Mouse (Mus musculus): ENCODE measurements around the gene Ccm2. TPM values are rescaled to one million over a fixed set of nuclear protein-coding genes. Genes with fewer than 3 reads are reported as not detected.
"Not testable (repeated sequence)": the region's sequence is repeated elsewhere in the genome, so short reads cannot be mapped to it uniquely, and the experiment has no call there.

Ccm2 gene
- polyA plus RNA-seq, 1 experiment from 2014 or later = 125 TPM

- Histone ChIP-seq H3K27ac (no peak overlapping the region), H3K9me3 (replicated peaks) (no peaks in the 10 kb centered on the region), H3K36me3 (peaks cover 37% of the 10 kb centered on the region), H3K4me1 (peaks cover 3% of the 10 kb centered on the region), H3K4me3 (no peak overlapping the region), H3K27me3 (ENCODE audit: low read depth, poor library complexity, severe bottlenecking) (no peaks in the 10 kb centered on the region)
- no peak for DNase-seq (ENCODE audit: low spot score)
- 90% methylated on average over 8 of the region's 8 CpGs for WGBS
These were observed 22.4 kb upstream of the Ccm2 start for GRCm38 (mm10) chr11:6524165-6524879.

DNA sequence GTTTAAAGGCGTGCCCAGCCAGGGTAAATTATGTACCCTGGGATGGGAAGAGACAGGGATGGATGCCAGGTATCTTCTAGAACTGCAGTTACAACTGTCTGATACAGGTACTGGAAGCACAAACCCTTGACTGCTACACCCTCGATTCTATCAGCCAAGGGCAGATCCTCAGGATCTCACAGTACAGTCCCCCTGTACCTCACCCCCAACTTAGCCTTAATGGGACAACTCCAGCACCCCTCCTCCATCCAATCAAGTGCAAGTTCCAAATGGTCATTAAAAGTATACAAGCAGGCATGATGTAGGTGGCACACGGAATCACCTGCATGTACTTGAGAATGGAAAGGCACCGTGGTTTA lies 21.8 kb upstream of the Ccm2 start:
- no peak for DNase-seq (ENCODE audit: low spot score)
- H3K36me3 ChIP-seq = peaks cover 37% of the 10 kb centered on the region
- peaks cover 3% of the 10 kb centered on the region for H3K4me1 ChIP-seq
- no peak overlapping the region for H3K4me3 ChIP-seq
- no peak overlapping the region for H3K27ac ChIP-seq
- H3K9me3 ChIP-seq (replicated peaks) = no peaks in the 10 kb centered on the region
- WGBS = 92% methylated on average over 4 of the region's 4 CpGs
- no peaks in the 10 kb centered on the region for H3K27me3 ChIP-seq (ENCODE audit: low read depth, poor library complexity, severe bottlenecking)

DNA sequence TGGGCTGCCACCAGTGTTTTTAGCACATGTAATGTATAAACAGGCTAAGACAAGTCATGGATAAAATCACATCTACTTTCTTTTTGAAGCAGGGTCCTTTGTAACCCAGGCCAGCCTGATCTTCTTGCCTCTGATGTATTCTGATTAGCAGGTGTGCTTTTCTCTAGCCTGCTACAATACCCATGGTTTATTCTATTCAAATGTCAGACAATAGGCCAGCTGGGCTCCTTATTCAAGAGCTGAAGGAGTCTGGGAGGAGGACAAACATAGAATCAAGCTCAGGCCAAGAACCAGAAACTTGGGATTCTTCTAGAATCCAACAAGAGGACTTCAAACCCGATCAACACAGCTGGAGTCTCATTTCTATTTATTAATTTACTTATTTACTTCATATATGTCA lies 21.4 kb upstream of the Ccm2 start:
- no peak for DNase-seq (ENCODE audit: low spot score)
- Histone ChIP-seq H3K27me3 (ENCODE audit: low read depth, poor library complexity, severe bottlenecking) (no peaks in the 10 kb centered on the region), H3K9me3 (replicated peaks) (no peaks in the 10 kb centered on the region), H3K27ac (no peak overlapping the region), H3K36me3 (peaks cover 37% of the 10 kb centered on the region), H3K4me3 (no peak overlapping the region), H3K4me1 (peaks cover 3% of the 10 kb centered on the region)
- WGBS = 93% methylated on average over 1 of the region's 1 CpGs

GRCm38 (mm10) chr11:6526526-6527255 lies 20.0 kb upstream of the Ccm2 start:
- Histone ChIP-seq H3K27ac (peak overlapping the region; percentile 85), H3K36me3 (peaks cover 37% of the 10 kb centered on the region), H3K4me3 (peak overlapping the region; percentile 66)
- H3K9me3 ChIP-seq (replicated peaks); H3K27me3 ChIP-seq (ENCODE audit: low read depth, poor library complexity, severe bottlenecking); DNase-seq (ENCODE audit: low spot score); H3K4me1 ChIP-seq: not testable (repeated sequence)
- 74% methylated on average over 12 of the region's 16 CpGs for WGBS

- WGBS = 19% methylated on average over 10 of the region's 10 CpGs
- H3K27ac ChIP-seq = peak overlapping the region; percentile 85
- H3K36me3 ChIP-seq = peaks cover 37% of the 10 kb centered on the region
- no peak for DNase-seq (ENCODE audit: low spot score)
- peaks cover 3% of the 10 kb centered on the region for H3K4me1 ChIP-seq
- H3K27me3 ChIP-seq (ENCODE audit: low read depth, poor library complexity, severe bottlenecking) = no peaks in the 10 kb centered on the region
- H3K4me3 ChIP-seq = peak overlapping the region; percentile 66
- no peaks in the 10 kb centered on the region for H3K9me3 ChIP-seq (replicated peaks)
These were observed 19.2 kb upstream of the Ccm2 start for GRCm38 (mm10) chr11:6527256-6528185.

DNA sequence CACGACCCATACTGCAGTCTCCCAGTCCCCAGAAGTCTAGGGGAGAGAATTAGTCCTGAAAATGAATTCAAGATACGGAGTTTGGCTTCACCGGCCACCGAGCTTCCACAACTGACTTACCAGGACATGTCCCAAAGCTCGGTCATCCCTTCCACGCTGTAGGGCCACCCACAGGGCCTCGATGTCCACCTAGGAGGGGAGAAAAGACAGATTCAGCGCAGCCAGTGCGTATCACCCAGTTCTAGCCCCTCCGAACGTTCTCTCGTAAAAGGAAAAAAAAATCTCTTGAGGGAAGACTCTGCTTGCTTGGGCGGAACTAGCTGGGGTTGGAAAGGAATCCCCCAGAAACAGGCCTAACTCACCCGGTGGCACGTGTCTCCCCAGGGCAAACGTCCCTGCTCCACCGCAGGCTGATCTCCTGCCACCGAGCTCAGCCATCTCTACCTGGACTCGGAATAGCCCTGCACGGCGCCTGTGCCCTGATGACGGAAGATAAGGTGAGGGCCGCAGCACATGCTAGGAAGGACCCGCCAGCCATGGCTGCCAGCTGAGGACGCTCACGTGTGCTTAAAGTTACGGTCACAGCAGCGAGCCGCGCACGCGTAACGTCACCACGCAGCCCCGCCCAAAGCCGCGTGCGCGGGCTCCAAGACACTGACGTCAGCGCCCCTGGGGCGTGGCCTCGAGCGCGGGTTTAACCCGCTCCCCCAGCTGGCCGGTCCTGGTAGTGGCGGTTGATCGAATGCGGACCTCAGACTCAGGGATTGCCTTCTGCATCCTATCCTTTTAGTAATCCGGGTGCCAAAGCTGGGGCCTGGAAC lies 18.3 kb upstream of the Ccm2 start:
- peaks cover 35% of the 10 kb centered on the region for H3K36me3 ChIP-seq
- no peaks in the 10 kb centered on the region for H3K27me3 ChIP-seq (ENCODE audit: low read depth, poor library complexity, severe bottlenecking)
- H3K9me3 ChIP-seq (replicated peaks) = no peaks in the 10 kb centered on the region
- peaks cover 3% of the 10 kb centered on the region for H3K4me1 ChIP-seq
- peak overlapping the region; percentile 66 for H3K4me3 ChIP-seq
- H3K27ac ChIP-seq = peak overlapping the region; percentile 85
- under 1% methylated on average over 51 of the region's 51 CpGs for WGBS
- peak; percentile 100 for DNase-seq (ENCODE audit: low spot score)

DNA sequence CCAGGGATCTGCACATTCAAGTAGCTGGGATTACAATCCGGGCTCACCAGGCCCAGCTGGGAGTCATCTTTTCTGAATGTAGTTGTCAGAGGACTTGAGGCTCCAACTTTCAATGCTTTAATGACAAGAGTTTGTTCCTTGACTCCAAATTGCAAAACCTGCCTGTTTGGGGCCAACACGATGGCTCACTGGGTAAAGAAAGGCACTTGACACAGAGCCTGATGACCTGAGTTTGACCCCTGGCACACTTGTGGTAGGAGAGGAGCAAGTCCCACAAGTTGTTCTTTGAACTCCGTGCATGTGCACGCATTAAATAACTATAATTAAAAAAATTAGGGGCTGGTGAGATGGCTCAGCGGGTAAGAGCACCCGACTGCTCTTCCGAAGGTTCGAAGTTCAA lies 16.7 kb upstream of the Ccm2 start:
- H3K9me3 ChIP-seq (replicated peaks) = no peaks in the 10 kb centered on the region
- no peak overlapping the region for H3K4me3 ChIP-seq
- 91% methylated on average over 8 of the region's 8 CpGs for WGBS
- H3K27ac ChIP-seq = no peak overlapping the region
- peaks cover 20% of the 10 kb centered on the region for H3K36me3 ChIP-seq
- no peak for DNase-seq (ENCODE audit: low spot score)
- peaks cover 3% of the 10 kb centered on the region for H3K4me1 ChIP-seq
- no peaks in the 10 kb centered on the region for H3K27me3 ChIP-seq (ENCODE audit: low read depth, poor library complexity, severe bottlenecking)

GRCm38 (mm10) chr11:6530746-6531145 lies 15.9 kb upstream of the Ccm2 start:
- Histone ChIP-seq H3K4me1 (peaks cover 3% of the 10 kb centered on the region), H3K36me3 (peaks cover 12% of the 10 kb centered on the region), H3K27ac (no peak overlapping the region), H3K4me3 (no peak overlapping the region), H3K27me3 (ENCODE audit: low read depth, poor library complexity, severe bottlenecking) (no peaks in the 10 kb centered on the region), H3K9me3 (replicated peaks) (no peaks in the 10 kb centered on the region)
- no peak for DNase-seq (ENCODE audit: low spot score)
- 87% methylated on average over 3 of the region's 3 CpGs for WGBS

DNA sequence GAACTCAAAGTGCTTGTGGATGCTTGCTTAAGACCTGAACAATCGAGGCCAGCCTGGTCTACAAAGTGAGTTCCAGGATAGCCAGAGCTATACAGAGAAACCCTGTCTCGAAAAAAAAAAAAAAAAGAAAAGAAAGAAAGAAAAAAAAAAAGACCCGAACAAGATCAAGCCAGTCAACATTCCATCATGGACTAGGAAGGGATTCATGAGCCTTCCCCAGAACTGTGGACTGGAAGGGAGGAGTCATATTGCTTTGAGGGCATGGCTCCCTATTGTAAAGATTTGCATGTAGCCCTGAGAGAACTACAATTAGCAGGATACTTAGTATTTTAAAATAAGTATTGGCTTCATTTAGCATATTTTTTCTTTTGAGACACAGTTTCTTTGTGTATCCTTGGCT lies 2.0 kb upstream of the Ccm2 start:
- Histone ChIP-seq H3K27me3 (ENCODE audit: low read depth, poor library complexity, severe bottlenecking) (no peaks in the 10 kb centered on the region), H3K4me3 (no peak overlapping the region), H3K9me3 (replicated peaks) (no peaks in the 10 kb centered on the region), H3K36me3 (peaks cover 13% of the 10 kb centered on the region), H3K27ac (no peak overlapping the region), H3K4me1 (peaks cover 20% of the 10 kb centered on the region)
- no peak for DNase-seq (ENCODE audit: low spot score)
- WGBS = 83% methylated on average over 3 of the region's 3 CpGs

DNA sequence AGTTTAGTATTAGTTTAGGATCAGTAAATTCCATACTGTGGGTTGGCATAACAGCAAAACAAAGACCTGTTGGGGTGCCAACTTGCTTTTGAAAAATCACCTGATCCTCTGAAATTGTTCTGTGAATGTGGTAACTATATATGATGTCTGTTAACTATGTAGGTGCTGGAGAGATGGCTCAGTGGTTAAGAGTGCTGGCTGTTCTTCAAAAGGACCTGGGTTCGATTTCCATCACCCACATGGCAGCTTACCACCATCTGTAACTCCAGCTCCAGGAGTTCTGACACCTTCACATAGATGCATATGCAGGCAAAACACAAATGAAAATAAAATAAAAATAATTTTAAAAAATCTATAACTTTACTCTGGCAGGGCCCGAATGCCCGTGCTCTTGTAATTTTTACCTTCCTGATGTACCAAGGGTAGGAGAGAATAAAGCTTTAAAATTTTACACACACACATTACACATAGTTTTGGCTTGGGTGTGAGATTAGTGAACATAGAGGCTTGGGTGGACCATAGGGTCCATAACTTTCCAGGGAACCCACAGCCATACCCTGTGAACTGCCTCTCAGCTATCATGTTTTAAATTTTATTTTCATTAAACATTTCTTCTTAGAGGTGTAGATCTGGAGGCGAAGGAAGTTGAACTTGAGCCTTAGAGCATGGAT lies 1.4 kb upstream of the Ccm2 start:
- H3K4me3 ChIP-seq = 0 out of 2 replicates have a peak overlapping the region, but pooled peaks have one; percentile 85
- no peak for DNase-seq (ENCODE audit: low spot score)
- H3K27ac ChIP-seq = peak overlapping the region; percentile 98
- 93% methylated on average over 4 of the region's 4 CpGs for WGBS
- peaks cover 20% of the 10 kb centered on the region for H3K36me3 ChIP-seq
- no peaks in the 10 kb centered on the region for H3K9me3 ChIP-seq (replicated peaks)
- peaks cover 20% of the 10 kb centered on the region for H3K4me1 ChIP-seq
- no peaks in the 10 kb centered on the region for H3K27me3 ChIP-seq (ENCODE audit: low read depth, poor library complexity, severe bottlenecking)

GRCm38 (mm10) chr11:6545857-6546192 lies 862 bp upstream of the Ccm2 start:
- H3K4me1 ChIP-seq = peaks cover 20% of the 10 kb centered on the region
- 32% methylated on average over 3 of the region's 3 CpGs for WGBS

More at GRCm38 (mm10) chr11:6545857-6546192, 862 bp upstream of the Ccm2 start:
- Histone ChIP-seq H3K36me3 (peaks cover 25% of the 10 kb centered on the region), H3K4me3 (peak overlapping the region; percentile 85), H3K27ac (peak overlapping the region; percentile 98), H3K27me3 (ENCODE audit: low read depth, poor library complexity, severe bottlenecking) (no peaks in the 10 kb centered on the region), H3K9me3 (replicated peaks) (no peaks in the 10 kb centered on the region)
- no peak for DNase-seq (ENCODE audit: low spot score)

Measured in limb, embryonic 10.5 days (tissue).